8 mouse cellular contexts compared by ENCODE assay signal in the genomic region with DNA sequence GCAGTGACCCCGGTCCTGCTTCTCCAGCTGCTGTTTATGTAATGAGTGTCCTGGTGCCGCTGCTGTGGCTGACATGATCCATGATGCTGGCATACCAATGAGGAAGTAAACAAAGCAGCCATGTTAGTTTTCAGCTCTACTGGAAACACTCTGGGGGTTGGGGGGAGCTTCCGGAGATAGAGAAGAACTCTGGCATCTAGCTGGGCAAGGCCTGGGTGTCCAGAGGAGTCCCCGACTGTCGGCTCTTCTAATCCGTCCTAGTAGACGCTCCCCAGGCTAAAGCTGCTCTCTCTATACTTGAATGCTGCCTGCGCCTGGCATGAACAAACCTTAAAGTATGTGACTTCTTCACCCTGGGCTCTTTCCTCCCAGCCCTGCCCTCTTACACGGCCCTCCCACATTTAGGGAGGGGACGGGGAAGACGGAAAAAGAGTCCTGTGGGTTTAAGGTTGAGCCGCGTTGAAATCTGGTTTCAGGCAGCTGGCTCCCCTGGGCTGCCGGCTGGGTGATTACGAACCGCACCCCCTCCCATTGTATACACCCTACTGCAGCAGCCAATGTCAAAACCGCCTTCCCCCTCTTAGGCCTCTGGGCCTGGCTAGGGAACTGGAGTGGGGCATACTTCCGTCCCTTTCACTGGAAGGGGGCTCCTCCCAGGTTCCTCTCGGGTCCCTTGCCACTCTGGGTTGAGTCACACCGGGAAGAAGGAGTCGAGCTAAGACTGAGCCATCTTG. TPM values are rescaled to one million over a fixed set of nuclear protein-coding genes. Genes with fewer than 3 reads are reported as not detected.
DNase-seq lines count a peak whose midpoint lies in the region; ATAC-seq and TF ChIP-seq lines count a peak whose summit lies in the region.

No protein-coding gene starts in this region.

- peak; percentile 90 to 96 for DNase-seq in adrenal gland, adult (ENCODE audit: inconsistent age in 2 of 2, low spot score in 1 of 2)
- peak; percentile 85 to 88 for DNase-seq in heart, postnatal 10 days
- DNase-seq in kidney, postnatal 36 days = peak; percentile 84 to 92
- peak; percentile 66 to 72 for DNase-seq in spleen, adult 2 months (ENCODE audit: low read depth in 1 of 2, low spot score in 2 of 2)
- no peak for DNase-seq in layer of hippocampus, postnatal 14 days (ENCODE audit: low spot score in 2 of 2)

- peaks cover 3% of the 10 kb centered on the region; the same call in 1 of the 2 replicates for H3K36me3 ChIP-seq in ES-Bruce4 (ENCODE audit: control insufficient read depth, insufficient read depth, low read length, poor library complexity, severe bottlenecking)
- H3K36me3 ChIP-seq in erythroblast, embryonic 14.5 days (ENCODE audit: control insufficient read depth) = peaks cover 35% of the 10 kb centered on the region
- peaks cover 6% of the 10 kb centered on the region; the same call in 1 of the 2 replicates for H3K36me3 ChIP-seq in spleen, adult 2 months (ENCODE audit: control insufficient read depth, insufficient read depth, low read length)

- H3K9me3 ChIP-seq in ES-Bruce4 (replicated peaks; ENCODE audit: control insufficient read depth, insufficient read depth, low read length, poor library complexity, severe bottlenecking) = no peaks in the 10 kb centered on the region
- H3K9me3 ChIP-seq in erythroblast, embryonic 14.5 days (ENCODE audit: control insufficient read depth, low read length) = no peaks in the 10 kb centered on the region

- H3K4me3 ChIP-seq in ES-Bruce4 (ENCODE audit: low read depth, low read length) = peak overlapping the region; percentile 87
- H3K4me3 ChIP-seq in erythroblast, embryonic 14.5 days (replicated peaks) = peak overlapping the region; percentile 81
- H3K4me3 ChIP-seq in spleen, adult 2 months (ENCODE audit: extremely low read depth, insufficient read depth, insufficient read length) = peak overlapping the region; percentile 65

- TF ChIP-seq POLR2A in ES-Bruce4 (IDR thresholded peaks at IDR 0.05; ENCODE audit: insufficient read depth, low read length) = no peak
- peak; percentile 36; the same call in 1 of the 2 replicates for TF ChIP-seq POLR2A in spleen, adult 2 months (IDR thresholded peaks at IDR 0.05; ENCODE audit: low read depth, low read length)

- peaks cover 2% of the 10 kb centered on the region for H3K4me1 ChIP-seq in ES-Bruce4 (ENCODE audit: control insufficient read depth, insufficient read depth, low read length)
- peaks cover 85% of the 10 kb centered on the region for H3K4me1 ChIP-seq in erythroblast, embryonic 14.5 days (ENCODE audit: control insufficient read depth)
- peaks cover 34% of the 10 kb centered on the region for H3K4me1 ChIP-seq in spleen, adult 2 months (ENCODE audit: control insufficient read depth, insufficient read depth, insufficient read length)

- peak; percentile 37 for ATAC-seq in megakaryocyte progenitor cell, adult 5-6 weeks (replicated peaks; ENCODE audit: poor library complexity)

- H3K27me3 ChIP-seq in ES-Bruce4 (ENCODE audit: control insufficient read depth, insufficient read depth, low read length, poor library complexity, severe bottlenecking) = no peaks in the 10 kb centered on the region
- no peaks in the 10 kb centered on the region for H3K27me3 ChIP-seq in erythroblast, embryonic 14.5 days (ENCODE audit: control insufficient read depth)
- no peaks in the 10 kb centered on the region for H3K27me3 ChIP-seq in spleen, adult 2 months (ENCODE audit: control insufficient read depth, insufficient read depth, low read length)

- peak; percentile 89; the same call in 1 of the 2 replicates for TF ChIP-seq EP300 in ES-Bruce4 (IDR thresholded peaks at IDR 0.05; ENCODE audit: insufficient read depth, low read depth, low read length)

- no peak for TF ChIP-seq CTCF in ES-Bruce4 (IDR thresholded peaks at IDR 0.05; ENCODE audit: low read depth, low read length)
- no peak for TF ChIP-seq CTCF in spleen, adult 2 months (IDR thresholded peaks at IDR 0.05; ENCODE audit: extremely low read depth, insufficient read depth, insufficient read length, insufficient replicate concordance)

- H3K9ac ChIP-seq in ES-Bruce4 (ENCODE audit: low read depth, poor library complexity, severe bottlenecking) = peak overlapping the region; percentile 94

- peak overlapping the region; percentile 94 for H3K27ac ChIP-seq in ES-Bruce4 (ENCODE audit: insufficient read depth, low read length)
- H3K27ac ChIP-seq in spleen, adult 2 months (ENCODE audit: insufficient read depth, low read length) = peak overlapping the region; percentile 99

- under 1% methylated on average over 21 of the region's 21 CpGs for WGBS in spleen, adult 2 months

- intact Hi-C loops in heart, postnatal 10 days (cut with DNase I) = loop anchor here (2.0 kb wide), 3 partner anchors 21 to 107 kb away; partner anchors contain the start of gene Sufu

RNA-seq across cellular contexts. Expression of gene Trim8, which starts 2.0 kb away (rescaled TPM):
- polyA plus RNA-seq in ES-Bruce4 (2011; ENCODE audit: insufficient read depth, insufficient read length, low read depth, missing spikeins) = 14.2 and 16.3 TPM in 2 replicates
- polyA plus RNA-seq in erythroblast, embryonic 14.5 days (2012) = 4.2 and 5.2 TPM in 2 replicates
- 10 to 100 TPM; 49.9 to 50.6 TPM for total RNA-seq in heart, postnatal 10 days (2021)
- total RNA-seq in megakaryocyte progenitor cell, adult 5-6 weeks (2015) = 9.7 and 18.0 TPM in 2 replicates
- 12.8 and 12.9 TPM in 2 replicates for total RNA-seq in megakaryocyte progenitor cell, adult 5-6 weeks (2017)
- polyA plus RNA-seq in spleen, adult 2 months (2012; rRNA removed) = 47.1 and 58.4 TPM in 2 replicates
- 100 to 1,000 TPM in 1 of 2 experiments, 10 to 100 TPM in 1; 98.9 to 110 TPM for total RNA-seq in layer of hippocampus, postnatal 14 days (2021)

Comparison
In these comparisons a context has a peak if more than half of its experiments do, and no peak if none do; other contexts are left out.
1. DNase-seq: peak in adrenal gland, adult (2 of 2), heart, postnatal 10 days (2 of 2), kidney, postnatal 36 days (2 of 2) and spleen, adult 2 months (2 of 2); none in layer of hippocampus, postnatal 14 days (0 of 2).
2. Peak in every context shown above with its lines, with median percentiles within 50 percentile points of each other: H3K4me3 ChIP-seq.